Mouse (Mus musculus): ENCODE measurements at regions not wholly inside any gene's neighbourhood (a gene's known extent, or its start where the extent isn't known, plus 50 kb on each side); places are given as distances from the start of the nearest gene placed in this dataset.

GRCm38 (mm10) chr9:9342456-9343185 is 103.7 kb upstream of the Arhgap42 start:
- no peak for DNase-seq (ENCODE audit: low read depth, low spot score)

GRCm38 (mm10) chr9:9318624-9319023 is 79.7 kb upstream of the Arhgap42 start:
- DNase-seq (ENCODE audit: low read depth, low spot score) = no peak

- DNase-seq (ENCODE audit: low read depth, low spot score) = no peak
These were observed 77.1 kb upstream of the Arhgap42 start for GRCm38 (mm10) chr9:9316021-9316420.

- peak; percentile 29 for DNase-seq (ENCODE audit: low read depth, low spot score)
These were observed 73.4 kb upstream of the Arhgap42 start for GRCm38 (mm10) chr9:9312274-9312673.

GRCm38 (mm10) chr9:9311627-9312265 is 72.8 kb upstream of the Arhgap42 start:
- DNase-seq (ENCODE audit: low read depth, low spot score) = peak; percentile 70

GRCm38 (mm10) chr9:9311040-9311583 is 72.2 kb upstream of the Arhgap42 start:
- DNase-seq (ENCODE audit: low read depth, low spot score) = peak; percentile 82

GRCm38 (mm10) chr9:9290767-9291166 is 51.9 kb upstream of the Arhgap42 start:
- DNase-seq (ENCODE audit: low read depth, low spot score) = no peak

- DNase-seq (ENCODE audit: low read depth, low spot score) = peak; percentile 69
These were observed 50.7 kb upstream of the Arhgap42 start for GRCm38 (mm10) chr9:9289570-9289969.
